Mouse (Mus musculus) brain, embryonic 14.5 days (tissue): ENCODE measurements at regions not wholly inside any gene's neighbourhood (a gene's known extent, or its start where the extent isn't known, plus 50 kb on each side); places are given as distances from the start of the nearest gene placed in this dataset.

ENCODE experiments used
- CTCF ChIP-seq: fragments of 200-500 bp; IDR thresholded peaks from 2 replicates; pipeline ENCODE4 v1.5.1; 2012; ENCODE audit warnings: inconsistent platforms, mild to moderate bottlenecking, moderate library complexity, borderline replicate concordance; ENCODE audit not compliant: insufficient read depth, insufficient read length; ENCODE audit errors: extremely low read depth
- POLR2A ChIP-seq: fragments of 200-500 bp; IDR thresholded peaks from 2 replicates; pipeline ENCODE4 v1.6.1; 2012; ENCODE audit warnings: mild to moderate bottlenecking, inconsistent platforms, borderline replicate concordance; ENCODE audit not compliant: poor library complexity, insufficient read depth, insufficient read length, severe bottlenecking; ENCODE audit errors: extremely low read depth

GRCm38 (mm10) chr6:20604170-20604569, 611.1 kb upstream of the Kcnd2 start:
- TF ChIP-seq CTCF = no peak
- no peak for TF ChIP-seq POLR2A
